Mouse (Mus musculus): ENCODE data around the gene Cav1. TPM values are rescaled to one million over a fixed set of nuclear protein-coding genes. Genes with fewer than 3 reads are reported as not detected.
A peak's percentile ranks its signal among the peaks of the same experiment; 100 is the strongest.

Gene Cav1
- polyA plus RNA-seq (2015; fragmentation: Nextera tagmentation; extraction: Ambion mirVana), result 87.9 and 127 TPM in 2 replicates

DNA sequence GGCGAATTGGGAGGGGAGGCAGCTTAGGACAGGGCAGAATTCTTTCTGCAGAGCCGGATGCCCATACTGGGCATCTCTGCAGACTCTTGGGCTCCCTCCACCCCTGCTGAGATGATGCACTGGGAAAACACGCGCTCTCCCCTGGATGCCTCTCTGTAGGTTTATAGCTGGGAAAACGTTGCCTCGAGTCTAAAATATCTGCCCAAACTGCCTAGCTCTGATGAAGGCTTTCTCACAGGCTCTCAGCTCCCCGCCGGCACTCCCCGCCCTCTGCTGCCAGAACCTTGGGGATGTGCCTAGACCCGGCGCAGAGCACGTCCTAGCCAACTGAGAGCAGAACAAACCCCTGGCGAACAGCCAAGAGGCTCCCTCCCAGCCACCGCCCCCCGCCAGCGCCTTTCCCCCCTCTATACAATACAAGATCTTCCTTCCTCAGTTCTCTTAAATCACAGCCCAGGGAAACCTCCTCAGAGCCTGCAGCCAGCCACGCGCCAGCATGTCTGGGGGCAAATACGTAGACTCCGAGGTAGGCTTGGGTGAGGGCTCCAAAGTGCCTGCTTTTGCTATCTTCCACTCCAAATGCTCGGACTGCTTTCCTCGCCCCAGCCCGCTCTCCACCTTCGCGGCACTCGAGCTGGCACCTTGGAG, at the start of gene Cav1:
Gene Cav1, plus strand, starts transcription at position 382 of the 648 bp plus-strand sequence.
- H3K27me3 ChIP-seq (ENCODE audit: insufficient read depth, low read length), result 0 out of 2 replicates have a peak, but pooled peaks cover 4% of the 10 kb centered on the region
- ATAC-seq (ENCODE audit: low FRiP score, low TSS enrichment), result peak; percentile 90
- H3K9ac ChIP-seq (replicated peaks; ENCODE audit: low read length), result peak within 1 kb of the TSS; percentile 66
- H3K4me3 ChIP-seq (ENCODE audit: low read length), result peak within 1 kb of the TSS; percentile 58
- peaks cover 13% of the 10 kb centered on the region; the same call in 1 of the 2 replicates for H3K4me1 ChIP-seq (ENCODE audit: insufficient read depth, low read length)
- H3K27ac ChIP-seq (ENCODE audit: low read length), result peak within 1 kb of the TSS; percentile 61; the same call in 1 of the 2 replicates
- peak within 1 kb of the TSS; percentile 95 for H3K4me2 ChIP-seq (replicated peaks; ENCODE audit: low read depth, low read length)
- H3K9me3 ChIP-seq (ENCODE audit: low read length), result no peaks in the 10 kb centered on the region
- WGBS, result under 1% methylated on average over 26 of the region's 26 CpGs
- no peaks in the 10 kb centered on the region for H3K36me3 ChIP-seq (ENCODE audit: insufficient read depth, low read length)

DNA sequence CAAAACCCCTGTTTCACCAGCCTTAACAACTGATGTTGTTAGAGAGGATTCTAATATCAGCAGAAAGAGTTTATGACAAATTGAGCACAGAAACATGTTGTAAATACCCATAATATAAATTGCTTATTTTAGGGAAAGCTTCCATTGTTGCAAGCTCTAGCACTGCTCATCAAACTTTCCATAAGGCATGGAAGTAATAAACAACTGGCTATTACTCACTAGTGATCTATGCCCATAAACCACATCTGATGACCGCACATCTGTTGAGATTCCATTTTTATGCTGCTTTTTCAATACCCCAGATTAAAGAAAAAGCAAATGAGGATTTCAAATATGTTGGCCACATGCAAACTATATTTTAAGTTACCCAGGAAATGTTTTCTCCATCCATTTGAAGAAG, 48.0 kb upstream of the Cav1 start:
- 98% methylated on average over 1 of the region's 1 CpGs for WGBS
- no peaks in the 10 kb centered on the region for H3K4me1 ChIP-seq (ENCODE audit: insufficient read depth, low read length)
- no peak for ATAC-seq (ENCODE audit: low FRiP score, low TSS enrichment)

DNA sequence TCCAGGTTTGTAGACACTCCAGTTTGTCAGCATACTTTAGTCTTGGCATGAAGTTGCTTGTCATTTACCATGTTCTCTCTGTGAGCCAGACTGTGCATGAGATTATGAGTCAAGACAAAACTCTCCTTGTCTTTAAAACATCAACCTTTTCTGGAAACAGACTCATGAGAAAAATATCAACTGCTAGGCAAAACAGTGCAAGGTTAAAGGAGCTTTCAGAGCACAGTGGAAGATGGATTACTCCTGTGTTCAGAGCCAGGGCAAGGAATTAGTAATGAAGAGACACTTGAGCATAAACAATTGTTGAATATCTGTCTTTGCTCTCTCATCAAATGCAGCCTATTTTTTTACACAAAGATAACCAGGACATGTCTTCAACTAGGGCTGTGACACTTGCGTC, 47.2 kb upstream of the Cav1 start:
- H3K9me3 ChIP-seq (ENCODE audit: low read length), result no peaks in the 10 kb centered on the region
- WGBS, result 94% methylated on average over 1 of the region's 1 CpGs
- no peaks in the 10 kb centered on the region for H3K27me3 ChIP-seq (ENCODE audit: insufficient read depth, low read length)
- no peaks in the 10 kb centered on the region for H3K36me3 ChIP-seq (ENCODE audit: insufficient read depth, low read length)
- no peak overlapping the region for H3K4me2 ChIP-seq (replicated peaks; ENCODE audit: low read depth, low read length)
- H3K27ac ChIP-seq (ENCODE audit: low read length), result no peak overlapping the region
- ATAC-seq (ENCODE audit: low FRiP score, low TSS enrichment), result no peak
- no peaks in the 10 kb centered on the region for H3K4me1 ChIP-seq (ENCODE audit: insufficient read depth, low read length)
- no peak overlapping the region for H3K9ac ChIP-seq (replicated peaks; ENCODE audit: low read length)
- H3K4me3 ChIP-seq (ENCODE audit: low read length), result no peak overlapping the region

More for the DNA sequence above, 48.0 kb upstream of the Cav1 start:
- no peak overlapping the region for H3K4me3 ChIP-seq (ENCODE audit: low read length)
- H3K9me3 ChIP-seq (ENCODE audit: low read length), result no peaks in the 10 kb centered on the region
- no peak overlapping the region for H3K9ac ChIP-seq (replicated peaks; ENCODE audit: low read length)
- H3K27ac ChIP-seq (ENCODE audit: low read length), result no peak overlapping the region
- H3K36me3 ChIP-seq (ENCODE audit: insufficient read depth, low read length), result no peaks in the 10 kb centered on the region
- no peaks in the 10 kb centered on the region for H3K27me3 ChIP-seq (ENCODE audit: insufficient read depth, low read length)
- no peak overlapping the region for H3K4me2 ChIP-seq (replicated peaks; ENCODE audit: low read depth, low read length)

DNA sequence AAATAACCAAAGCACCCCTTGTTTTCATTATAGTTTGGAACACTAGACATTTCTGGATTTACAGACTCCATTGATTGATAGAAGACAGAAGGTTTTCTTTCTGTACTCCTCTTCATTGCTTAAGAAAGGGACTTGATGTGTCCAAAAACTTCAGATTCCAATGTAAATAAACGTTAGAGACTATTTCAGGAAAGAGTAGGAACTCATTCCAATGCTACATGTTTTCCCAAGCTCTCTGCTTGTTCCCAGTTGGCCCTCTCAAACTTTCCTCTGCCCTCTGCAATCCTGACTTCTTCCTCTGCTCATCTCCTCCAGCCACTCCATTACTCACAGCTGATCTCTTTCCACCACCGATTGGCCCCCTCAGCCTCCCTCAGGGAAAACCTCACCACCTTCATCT, 43.3 kb upstream of the Cav1 start:
- Histone ChIP-seq H3K27ac (ENCODE audit: low read length) (no peak overlapping the region), H3K4me1 (ENCODE audit: insufficient read depth, low read length) (0 out of 2 replicates have a peak, but pooled peaks cover 3% of the 10 kb centered on the region), H3K27me3 (ENCODE audit: insufficient read depth, low read length) (no peaks in the 10 kb centered on the region), H3K36me3 (ENCODE audit: insufficient read depth, low read length) (no peaks in the 10 kb centered on the region), H3K4me3 (ENCODE audit: low read length) (no peak overlapping the region), H3K9me3 (ENCODE audit: low read length) (no peaks in the 10 kb centered on the region), H3K9ac (replicated peaks; ENCODE audit: low read length) (no peak overlapping the region), H3K4me2 (replicated peaks; ENCODE audit: low read depth, low read length) (no peak overlapping the region)
- no peak for ATAC-seq (ENCODE audit: low FRiP score, low TSS enrichment)
- 37% methylated on average over 2 of the region's 2 CpGs for WGBS

DNA sequence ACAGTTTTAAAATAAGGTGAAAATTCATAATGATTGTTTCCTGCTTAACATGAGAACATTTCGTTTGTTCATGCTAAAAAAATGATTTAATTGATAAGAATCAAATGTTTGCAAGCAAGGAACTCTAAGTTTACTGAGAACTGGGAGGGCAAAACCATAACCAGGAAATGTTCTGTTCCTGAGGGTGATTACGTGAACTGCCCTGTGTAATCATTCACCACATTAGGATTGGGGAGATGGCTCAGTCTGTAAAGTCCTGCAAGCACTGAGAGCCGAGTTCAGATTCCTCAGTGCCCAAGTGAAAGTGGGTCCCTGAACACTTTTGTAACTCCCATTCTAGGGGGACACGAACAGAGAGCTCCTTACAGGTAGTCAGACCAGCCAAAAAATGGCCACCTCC, 41.1 kb upstream of the Cav1 start:
- H3K36me3 ChIP-seq (ENCODE audit: insufficient read depth, low read length), result no peaks in the 10 kb centered on the region
- no peaks in the 10 kb centered on the region for H3K27me3 ChIP-seq (ENCODE audit: insufficient read depth, low read length)
- H3K9ac ChIP-seq (replicated peaks; ENCODE audit: low read length), result no peak overlapping the region
- H3K4me3 ChIP-seq (ENCODE audit: low read length), result no peak overlapping the region
- 61% methylated on average over 4 of the region's 4 CpGs for WGBS
- H3K4me1 ChIP-seq (ENCODE audit: insufficient read depth, low read length), result 0 out of 2 replicates have a peak, but pooled peaks cover 3% of the 10 kb centered on the region
- ATAC-seq (ENCODE audit: low FRiP score, low TSS enrichment), result no peak; the same call in 1 of the 2 replicates
- no peaks in the 10 kb centered on the region for H3K9me3 ChIP-seq (ENCODE audit: low read length)
- H3K4me2 ChIP-seq (replicated peaks; ENCODE audit: low read depth, low read length), result no peak overlapping the region
- no peak overlapping the region for H3K27ac ChIP-seq (ENCODE audit: low read length)

DNA sequence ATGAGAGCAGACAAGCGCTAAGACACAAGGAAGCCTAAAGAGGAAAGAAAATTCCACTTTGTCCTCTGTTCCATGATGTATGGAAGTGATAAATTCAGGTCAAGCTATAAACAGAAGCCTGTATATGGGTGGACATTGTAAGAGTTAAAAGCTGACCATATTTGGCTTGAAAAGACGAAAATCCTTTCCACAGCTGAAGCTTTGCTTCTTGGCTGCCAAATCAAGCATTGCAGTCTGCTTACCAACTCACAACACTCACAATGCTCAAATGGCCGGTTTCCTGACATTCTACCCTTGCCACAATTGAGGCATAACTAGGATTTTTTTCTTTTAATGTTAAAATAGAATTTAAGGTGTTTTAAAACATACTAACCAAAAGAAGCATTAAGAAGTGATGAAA, 39.7 kb upstream of the Cav1 start:
- 0 out of 2 replicates have a peak, but pooled peaks cover 3% of the 10 kb centered on the region for H3K4me1 ChIP-seq (ENCODE audit: insufficient read depth, low read length)
- H3K9me3 ChIP-seq (ENCODE audit: low read length), result no peaks in the 10 kb centered on the region
- 45% methylated on average over 3 of the region's 3 CpGs for WGBS
- H3K4me2 ChIP-seq (replicated peaks; ENCODE audit: low read depth, low read length), result no peak overlapping the region
- H3K9ac ChIP-seq (replicated peaks; ENCODE audit: low read length), result no peak overlapping the region
- no peak overlapping the region for H3K4me3 ChIP-seq (ENCODE audit: low read length)
- no peaks in the 10 kb centered on the region for H3K27me3 ChIP-seq (ENCODE audit: insufficient read depth, low read length)
- no peak overlapping the region for H3K27ac ChIP-seq (ENCODE audit: low read length)
- peak; percentile 31; the same call in 1 of the 2 replicates for ATAC-seq (ENCODE audit: low FRiP score, low TSS enrichment)
- no peaks in the 10 kb centered on the region for H3K36me3 ChIP-seq (ENCODE audit: insufficient read depth, low read length)

DNA sequence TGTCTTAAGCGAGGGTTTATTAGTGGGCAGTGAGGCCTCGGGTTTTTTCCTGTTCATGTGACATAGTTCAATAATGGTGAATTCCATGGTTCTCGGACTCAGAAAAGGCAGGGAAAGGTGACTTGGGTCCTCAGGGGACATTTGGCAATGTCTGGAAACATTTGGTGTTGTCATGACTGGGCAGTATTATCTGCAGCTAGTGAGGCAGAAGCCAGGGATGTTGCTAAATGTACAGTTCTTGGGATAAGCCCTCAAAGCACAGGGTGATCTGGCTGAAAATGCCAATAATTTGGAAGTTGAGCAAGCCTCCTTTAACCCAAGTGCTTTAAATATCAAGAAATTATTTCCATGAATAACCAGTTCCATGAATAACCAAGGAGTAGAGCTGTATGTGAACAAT, 27.8 kb upstream of the Cav1 start:
- WGBS, result 87% methylated on average over 3 of the region's 3 CpGs
- no peak overlapping the region for H3K4me3 ChIP-seq (ENCODE audit: low read length)
- H3K27ac ChIP-seq (ENCODE audit: low read length), result no peak overlapping the region
- no peak for ATAC-seq (ENCODE audit: low FRiP score, low TSS enrichment)
- H3K9ac ChIP-seq (replicated peaks; ENCODE audit: low read length), result no peak overlapping the region
- H3K4me1 ChIP-seq (ENCODE audit: insufficient read depth, low read length), result peaks cover 15% of the 10 kb centered on the region
- H3K27me3 ChIP-seq (ENCODE audit: insufficient read depth, low read length), result no peaks in the 10 kb centered on the region; the same call in 1 of the 2 replicates
- no peaks in the 10 kb centered on the region for H3K9me3 ChIP-seq (ENCODE audit: low read length)
- no peak overlapping the region for H3K4me2 ChIP-seq (replicated peaks; ENCODE audit: low read depth, low read length)
- no peaks in the 10 kb centered on the region for H3K36me3 ChIP-seq (ENCODE audit: insufficient read depth, low read length)

DNA sequence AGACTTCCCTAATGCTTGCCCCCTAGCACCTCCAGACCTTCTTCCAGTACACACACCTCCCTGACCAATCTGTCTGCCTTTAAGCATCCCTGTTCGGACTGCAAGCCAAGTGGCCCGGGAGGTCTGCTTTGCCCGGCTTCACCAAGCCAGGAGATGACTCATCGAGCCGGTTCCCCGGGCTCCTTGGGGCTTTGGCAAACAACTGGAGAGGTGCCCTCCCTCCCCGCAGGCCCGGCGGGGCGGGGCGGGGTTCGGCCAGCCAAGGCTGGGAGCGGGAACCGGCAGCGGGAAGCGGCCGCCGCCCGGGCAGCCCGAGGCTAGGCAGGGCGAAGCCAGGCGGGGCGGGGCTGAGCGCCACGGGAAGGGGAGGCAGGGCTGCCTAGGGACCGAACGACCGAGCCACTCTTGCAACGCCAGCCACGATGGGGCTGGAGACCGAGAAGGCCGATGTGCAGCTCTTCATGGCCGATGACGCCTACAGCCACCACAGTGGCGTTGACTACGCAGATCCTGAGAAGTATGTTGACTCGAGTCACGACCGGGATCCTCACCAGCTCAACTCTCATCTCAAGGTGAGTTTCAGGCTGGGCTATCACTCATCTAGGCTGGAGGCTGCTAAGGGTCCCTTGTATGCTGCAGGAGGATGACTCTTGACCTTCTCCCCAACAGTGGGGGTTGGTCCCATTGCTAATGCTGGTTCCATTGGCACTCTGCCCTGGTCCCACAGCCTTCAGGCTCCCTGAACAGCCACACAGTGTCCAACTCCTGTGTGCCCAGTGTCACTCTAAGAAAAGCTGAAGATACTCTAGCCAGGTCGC, 25.0 kb upstream of the Cav1 start, which contains the start of gene Cav2:
Gene Cav2, plus strand, starts transcription at position 247 of the 818 bp plus-strand sequence.
- H3K9ac ChIP-seq (replicated peaks; ENCODE audit: low read length), result peak within 1 kb of the TSS; percentile 75
- H3K36me3 ChIP-seq (ENCODE audit: insufficient read depth, low read length), result no peaks in the 10 kb centered on the region
- H3K27me3 ChIP-seq (ENCODE audit: insufficient read depth, low read length), result no peaks in the 10 kb centered on the region; the same call in 1 of the 2 replicates
- H3K4me2 ChIP-seq (replicated peaks; ENCODE audit: low read depth, low read length), result peak within 1 kb of the TSS; percentile 77
- H3K4me3 ChIP-seq (ENCODE audit: low read length), result peak within 1 kb of the TSS; percentile 56
- H3K4me1 ChIP-seq (ENCODE audit: insufficient read depth, low read length), result peaks cover 15% of the 10 kb centered on the region
- peak within 1 kb of the TSS; percentile 90 for H3K27ac ChIP-seq (ENCODE audit: low read length)
- no peaks in the 10 kb centered on the region for H3K9me3 ChIP-seq (ENCODE audit: low read length)
- WGBS, result under 1% methylated on average over 38 of the region's 40 CpGs
- ATAC-seq (ENCODE audit: low FRiP score, low TSS enrichment), result peak; percentile 95

DNA sequence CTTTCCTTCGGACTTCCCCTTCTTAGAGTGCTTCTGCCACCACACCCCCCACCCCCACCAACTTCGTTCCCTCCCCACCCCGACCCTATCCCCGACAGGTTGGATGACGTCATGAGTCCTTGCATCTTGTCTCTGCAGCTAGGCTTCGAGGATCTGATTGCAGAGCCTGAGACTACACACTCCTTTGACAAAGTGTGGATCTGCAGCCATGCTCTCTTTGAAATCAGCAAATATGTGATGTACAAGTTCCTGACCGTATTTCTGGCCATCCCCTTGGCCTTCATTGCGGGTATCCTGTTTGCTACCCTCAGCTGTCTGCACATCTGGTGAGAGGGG, 24.4 kb upstream of the Cav1 start:
- peak; percentile 25; the same call in 1 of the 2 replicates for ATAC-seq (ENCODE audit: low FRiP score, low TSS enrichment)
- Histone ChIP-seq H3K4me3 (ENCODE audit: low read length) (peak overlapping the region; percentile 56), H3K9ac (replicated peaks; ENCODE audit: low read length) (peak overlapping the region; percentile 75), H3K27ac (ENCODE audit: low read length) (peak overlapping the region; percentile 90), H3K4me2 (replicated peaks; ENCODE audit: low read depth, low read length) (peak overlapping the region; percentile 77), H3K27me3 (ENCODE audit: insufficient read depth, low read length) (no peaks in the 10 kb centered on the region; the same call in 1 of the 2 replicates), H3K4me1 (ENCODE audit: insufficient read depth, low read length) (peaks cover 15% of the 10 kb centered on the region), H3K36me3 (ENCODE audit: insufficient read depth, low read length) (no peaks in the 10 kb centered on the region), H3K9me3 (ENCODE audit: low read length) (no peaks in the 10 kb centered on the region)
- 24% methylated on average over 8 of the region's 8 CpGs for WGBS
